Mouse (Mus musculus) lung, adult 2 months (tissue): Measurements from ENCODE around the gene Hpgd.

Experiments used
- CTCF ChIP-seq: fragments of 200-500 bp; IDR thresholded peaks from 2 replicates; pipeline ENCODE4 v1.5.1; 2011; ENCODE audit warnings: mild to moderate bottlenecking, low read length, control low read depth; ENCODE audit not compliant: insufficient read depth
- POLR2A ChIP-seq: fragments of 200-500 bp; IDR thresholded peaks from 2 replicates; pipeline ENCODE4 v1.6.1; 2011; ENCODE audit warnings: low read depth, mild to moderate bottlenecking, control low read depth, low read length, borderline replicate concordance; ENCODE audit errors: extremely low read depth

- no peak for TF ChIP-seq CTCF
- no peak for TF ChIP-seq POLR2A
These were observed 51.4 kb downstream of the Hpgd start for GRCm38 (mm10) chr8:56345641-56346420.
